Mouse (Mus musculus): Measurements from ENCODE around the gene E2f2. TPM values are rescaled to one million over a fixed set of nuclear protein-coding genes. Genes with fewer than 3 reads are reported as not detected.

Gene E2f2
- polyA plus RNA-seq (2012; rRNA removed; ENCODE audit: low replicate concordance), result 10.4 and 14.8 TPM in 2 replicates

GRCm38 (mm10) chr4:136172011-136172541 lies at the start of gene E2f2:
Gene E2f2, plus strand, starts transcription at chr4:136172394.

GRCm38 (mm10) chr4:136143193-136143976 lies 28.8 kb upstream of the E2f2 start, which contains the start of gene Id3:
Gene Id3, plus strand, starts transcription at chr4:136143497.

GRCm38 (mm10) chr4:136206033-136206893 lies 34.1 kb downstream of the E2f2 start, which contains the start of gene Asap3:
Gene Asap3, plus strand, starts transcription at chr4:136206365.

Other genes with a start within 250 kb of the E2f2 start
- gene Hmgcl, start 225.9 kb upstream of the E2f2 start, polyA plus RNA-seq (2012; rRNA removed; ENCODE audit: low replicate concordance), result 60.5 and 79.9 TPM in 2 replicates
- gene Gale, start 208.7 kb upstream of the E2f2 start, polyA plus RNA-seq (2012; rRNA removed; ENCODE audit: low replicate concordance), result 172 and 258 TPM in 2 replicates
- gene Lypla2, start 199.8 kb upstream of the E2f2 start, polyA plus RNA-seq (2012; rRNA removed; ENCODE audit: low replicate concordance), result 154 and 222 TPM in 2 replicates
- gene Pithd1, start 185.1 kb upstream of the E2f2 start, polyA plus RNA-seq (2012; rRNA removed; ENCODE audit: low replicate concordance), result 28.5 and 60.6 TPM in 2 replicates
- 2.6 and 3.3 TPM in 2 replicates for gene Eloa, start 150.6 kb upstream of the E2f2 start, polyA plus RNA-seq (2012; rRNA removed; ENCODE audit: low replicate concordance)
- gene Rpl11, start 119.0 kb upstream of the E2f2 start, polyA plus RNA-seq (2012; rRNA removed; ENCODE audit: low replicate concordance), result 112 and 150 TPM in 2 replicates
- 363 and 383 TPM in 2 replicates for gene Id3, start 28.9 kb upstream of the E2f2 start, polyA plus RNA-seq (2012; rRNA removed; ENCODE audit: low replicate concordance)
- gene Asap3, start 34.0 kb downstream of the E2f2 start, polyA plus RNA-seq (2012; rRNA removed; ENCODE audit: low replicate concordance), result 1.8 and 1.9 TPM in 2 replicates
- 6.2 and 7.8 TPM in 2 replicates for gene Tcea3, start 75.3 kb downstream of the E2f2 start, polyA plus RNA-seq (2012; rRNA removed; ENCODE audit: low replicate concordance)
- 4.7 and 7.2 TPM in 2 replicates for gene Zfp46, start 112.3 kb downstream of the E2f2 start, polyA plus RNA-seq (2012; rRNA removed; ENCODE audit: low replicate concordance)
- 0.90 and 1.5 TPM in 2 replicates for gene Hnrnpr, start 138.5 kb downstream of the E2f2 start, polyA plus RNA-seq (2012; rRNA removed; ENCODE audit: low replicate concordance)

Data from duodenum, adult 2 months (tissue).